Mouse (Mus musculus) lung, postnatal 14 days (tissue): ENCODE results near the gene Magi2.
"Not testable (repeated sequence)": the region's sequence is repeated elsewhere in the genome, so short reads cannot be mapped to it uniquely, and the experiment has no call there.

ENCODE experiments used
- DNase-seq: peaks from one replicate; pipeline ENCODE4 v3.0.0; 2021

The Magi2 gene

GRCm38 (mm10) chr5:20417348-20417747, 1190.5 kb downstream of the Magi2 start:
- DNase-seq = no peak

GRCm38 (mm10) chr5:20432148-20432813, 1205.4 kb downstream of the Magi2 start:
- no peak for DNase-seq

- DNase-seq = no peak
Measured at GRCm38 (mm10) chr5:20446471-20447174, 1219.8 kb downstream of the Magi2 start.

GRCm38 (mm10) chr5:20456106-20456505, 1229.3 kb downstream of the Magi2 start:
- DNase-seq = no peak

GRCm38 (mm10) chr5:20457742-20458510, 1231.1 kb downstream of the Magi2 start:
- no peak for DNase-seq

GRCm38 (mm10) chr5:20461709-20462108, 1234.9 kb downstream of the Magi2 start:
- DNase-seq = no peak

- DNase-seq = no peak
Measured at GRCm38 (mm10) chr5:20462376-20462775, 1235.5 kb downstream of the Magi2 start.

GRCm38 (mm10) chr5:20469721-20470120, 1242.9 kb downstream of the Magi2 start:
- DNase-seq = no peak

GRCm38 (mm10) chr5:20470466-20470865, 1243.6 kb downstream of the Magi2 start:
- DNase-seq = peak; percentile 51

GRCm38 (mm10) chr5:20484505-20484904, 1257.7 kb downstream of the Magi2 start:
- DNase-seq = no peak

- DNase-seq = no peak
Measured at GRCm38 (mm10) chr5:20491911-20492310, 1265.1 kb downstream of the Magi2 start.

GRCm38 (mm10) chr5:20492679-20493078, 1265.8 kb downstream of the Magi2 start:
- DNase-seq = no peak

- DNase-seq = no peak
Measured at GRCm38 (mm10) chr5:20494010-20494409, 1267.2 kb downstream of the Magi2 start.

- no peak for DNase-seq
Measured at GRCm38 (mm10) chr5:20496924-20497323, 1270.1 kb downstream of the Magi2 start.

- no peak for DNase-seq
Measured at GRCm38 (mm10) chr5:20499031-20499600, 1272.3 kb downstream of the Magi2 start.

- no peak for DNase-seq
Measured at GRCm38 (mm10) chr5:20508609-20509008, 1281.8 kb downstream of the Magi2 start.

- DNase-seq = no peak
Measured at GRCm38 (mm10) chr5:20509606-20510005, 1282.8 kb downstream of the Magi2 start.

- DNase-seq = no peak
Measured at GRCm38 (mm10) chr5:20512377-20513126, 1285.7 kb downstream of the Magi2 start.

- no peak for DNase-seq
Measured at GRCm38 (mm10) chr5:20521639-20522038, 1294.8 kb downstream of the Magi2 start.

- no peak for DNase-seq
Measured at GRCm38 (mm10) chr5:20522047-20522446, 1295.2 kb downstream of the Magi2 start.

- no peak for DNase-seq
Measured at GRCm38 (mm10) chr5:20523776-20524175, 1296.9 kb downstream of the Magi2 start.

- DNase-seq = not testable (repeated sequence)
Measured at GRCm38 (mm10) chr5:20526588-20526987, 1299.8 kb downstream of the Magi2 start.

- DNase-seq = no peak
Measured at GRCm38 (mm10) chr5:20536544-20536943, 1309.7 kb downstream of the Magi2 start.
